Comparison of ENCODE assay signal across 25 mouse cellular contexts in genomic region chr7:57471316-57471715, GRCm38 (mm10). TPM values are rescaled to one million over a fixed set of nuclear protein-coding genes. Genes with fewer than 3 reads are reported as not detected.
DNase-seq lines count a peak whose midpoint lies in the region; ATAC-seq lines count a peak whose summit lies in the region.
"Had no signal": no experiment of that assay in that cellular context is flagged by ENCODE, and none has a peak within 500 bp of the region (broad histone marks: within the 10 kb centered on the region; RNA-seq: fewer than 3 reads in every experiment).

No protein-coding gene starts in this region.

- DNase-seq in frontal cortex, adult 2 months (ENCODE audit: extremely low spot score in 1 of 2, low spot score in 1 of 2), result no peak
- DNase-seq in heart, adult 11 months, result peak; percentile 79
- no peak for DNase-seq in heart, postnatal 4 days
- peak; percentile 62 for DNase-seq in brain, adult 2 months (ENCODE audit: low read depth, low spot score)
- DNase-seq in telencephalon, adult 2 months (ENCODE audit: low read depth, low spot score), result peak; percentile 63
- DNase-seq: adrenal gland, adult 2 months; adrenal gland, adult 8-10 months; adrenal gland, postnatal 10 days; adrenal gland, postnatal 14 days; adrenal gland, postnatal 25 days; adrenal gland, postnatal 36 days; B cell, adult 2 months; cerebellum, adult 11 months; cerebellum, adult 11-12 months; cerebellum, adult 18-20 months had no signal

- no peak overlapping the region for H3K27ac ChIP-seq in kidney, embryonic 16.5 days (ENCODE audit: low read length)
- H3K27ac ChIP-seq in midbrain, embryonic 13.5 days, result no peak overlapping the region

- H3K9ac ChIP-seq in kidney, embryonic 16.5 days (replicated peaks; ENCODE audit: low read length), result no peak overlapping the region
- H3K9ac ChIP-seq in midbrain, embryonic 13.5 days (replicated peaks), result no peak overlapping the region

- no peak overlapping the region for H3K4me3 ChIP-seq in kidney, embryonic 16.5 days (ENCODE audit: low read length)
- no peak overlapping the region for H3K4me3 ChIP-seq in midbrain, embryonic 13.5 days (replicated peaks)

- H3K4me1 ChIP-seq in kidney, embryonic 16.5 days (ENCODE audit: insufficient read depth, low read length), result no peaks in the 10 kb centered on the region
- no peaks in the 10 kb centered on the region for H3K4me1 ChIP-seq in midbrain, embryonic 13.5 days (replicated peaks)

- WGBS in kidney, embryonic 16.5 days, result 100% methylated on average over 1 of the region's 1 CpGs
- 100% methylated on average over 1 of the region's 1 CpGs for WGBS in midbrain, embryonic 13.5 days

- peak; percentile 89 for ATAC-seq in frontal cortex, adult (ENCODE audit: low TSS enrichment)
- ATAC-seq in kidney, embryonic 16.5 days (ENCODE audit: low FRiP score, low TSS enrichment), result no peak
- no peak for ATAC-seq in midbrain, embryonic 13.5 days
- ATAC-seq: activated CD4-positive, CD25-positive, alpha-beta regulatory T cell, adult 4 months; CD4-positive, CD25-positive, alpha-beta regulatory T cell, adult 4 months; Patski had no signal

- no peaks in the 10 kb centered on the region for H3K9me3 ChIP-seq in kidney, embryonic 16.5 days (ENCODE audit: low read length)
- H3K9me3 ChIP-seq in midbrain, embryonic 13.5 days, result no peaks in the 10 kb centered on the region

- no peak overlapping the region for H3K4me2 ChIP-seq in kidney, embryonic 16.5 days (replicated peaks; ENCODE audit: low read depth, low read length)
- H3K4me2 ChIP-seq in midbrain, embryonic 13.5 days (replicated peaks), result no peak overlapping the region

- H3K36me3 ChIP-seq in kidney, embryonic 16.5 days (ENCODE audit: insufficient read depth, low read length), result no peaks in the 10 kb centered on the region
- H3K36me3 ChIP-seq in midbrain, embryonic 13.5 days, result no peaks in the 10 kb centered on the region
- H3K36me3 ChIP-seq: G1E had no signal

- H3K27me3 ChIP-seq in kidney, embryonic 16.5 days (ENCODE audit: insufficient read depth, low read length), result no peaks in the 10 kb centered on the region
- H3K27me3 ChIP-seq in midbrain, embryonic 13.5 days, result no peaks in the 10 kb centered on the region
- H3K27me3 ChIP-seq: CH12.LX, Patski had no signal

RNA-seq across cellular contexts. Expression of gene Gabra5, which starts 38.5 kb away (rescaled TPM):
- 84.3 and 85.0 TPM in 2 replicates for polyA plus RNA-seq in frontal cortex, adult 2 months (2012; rRNA removed)
- not detected for total RNA-seq in heart, postnatal 4 days (2021)
- polyA plus RNA-seq in kidney, embryonic 16.5 days (2015; fragmentation: Nextera tagmentation; extraction: Ambion mirVana), result 0.15 TPM in 1 of 2 replicates, not detected in the other
- 8.3 and 9.6 TPM in 2 replicates for polyA plus RNA-seq in midbrain, embryonic 13.5 days (2015; fragmentation: Nextera tagmentation; extraction: Ambion mirVana)
- total RNA-seq: adrenal gland, postnatal 14 days; adrenal gland, postnatal 36 days; CH12.LX; MEL had no signal
- polyA plus RNA-seq: activated CD4-positive, CD25-positive, alpha-beta regulatory T cell, adult 4 months; adrenal gland, adult 2 months; C2C12; CD4-positive, CD25-positive, alpha-beta regulatory T cell, adult 4 months; G1E; Patski had no signal

RNA-seq across cellular contexts. Expression of gene Gabrb3, which starts 51.8 kb away (rescaled TPM):
- polyA plus RNA-seq in frontal cortex, adult 2 months (2012; rRNA removed), result 106 TPM in 2 replicates
- 1 to 10 TPM; 1.5 to 2.3 TPM for total RNA-seq in heart, postnatal 4 days (2021)
- polyA plus RNA-seq in kidney, embryonic 16.5 days (2015; fragmentation: Nextera tagmentation; extraction: Ambion mirVana), result 0.95 and 1.0 TPM in 2 replicates
- polyA plus RNA-seq in midbrain, embryonic 13.5 days (2015; fragmentation: Nextera tagmentation; extraction: Ambion mirVana), result 27.7 and 28.7 TPM in 2 replicates
- total RNA-seq: CH12.LX, MEL had no signal
- polyA plus RNA-seq: C2C12; CD4-positive, CD25-positive, alpha-beta regulatory T cell, adult 4 months; G1E had no signal

Comparison
In these comparisons a context has a peak if more than half of its experiments do, and no peak if none do; other contexts are left out.
1. DNase-seq: peak in heart, adult 11 months (single experiment), brain, adult 2 months (single experiment) and telencephalon, adult 2 months (single experiment); none in frontal cortex, adult 2 months (0 of 2) and heart, postnatal 4 days (single experiment).
2. RNA of gene Gabrb3, which starts 51.8 kb away (polyA plus RNA-seq): 106 TPM in frontal cortex, adult 2 months and 27.7 to 28.7 TPM in midbrain, embryonic 13.5 days; 0.95 to 1.0 TPM in kidney, embryonic 16.5 days; every median in the first group is over 10 times any median in the second.